Mouse (Mus musculus) ES-Bruce4 (cell line): ENCODE data around the gene Lta.

ENCODE experiments used
- CTCF ChIP-seq: IDR thresholded peaks from one replicate; pipeline ENCODE4 v1.8.1; 2011; ENCODE audit warnings: low read depth, low read length
- EP300 ChIP-seq: IDR thresholded peaks from 2 replicates; pipeline ENCODE4 v1.6.1; 2011; ENCODE audit warnings: low read depth, low read length; ENCODE audit not compliant: insufficient read depth
- POLR2A ChIP-seq: IDR thresholded peaks from one replicate; pipeline ENCODE4 v1.8.1; 2011; ENCODE audit warnings: low read length; ENCODE audit not compliant: insufficient read depth

- no peak for TF ChIP-seq CTCF
- TF ChIP-seq EP300: no peak
- TF ChIP-seq POLR2A: no peak
Measured at GRCm38 (mm10) chr17:35163326-35164081, 41.6 kb downstream of the Lta start.
